Mouse (Mus musculus) CH12.LX (cell line): ENCODE measurements around the gene Zkscan4. TPM values are rescaled to one million over a fixed set of nuclear protein-coding genes. Genes with fewer than 3 reads are reported as not detected.
A peak's percentile ranks its signal among the peaks of the same experiment; 100 is the strongest.

Experiments used
- DNase-seq: peaks from one replicate; pipeline ENCODE4 v3.0.0-alpha.2; 2013; ENCODE audit errors: extremely low read depth
- H3K27ac ChIP-seq: 2 replicates; pipeline ENCODE4 v1.5.1; 2012; ENCODE audit warnings: low read depth, mild to moderate bottlenecking, control low read depth, moderate library complexity; ENCODE audit not compliant: insufficient read depth
- H3K27me3 ChIP-seq: replicated peaks from 2 replicates; pipeline ENCODE3; 2012; ENCODE audit warnings: inconsistent platforms
- H3K36me3 ChIP-seq, 2 experiments: replicated peaks in 1 of 2; 2 replicates each; pipeline versions ENCODE3 to v1.6.1; 2012; ENCODE audit warnings: inconsistent platforms in 1 of 2, low read length in 1 of 2, mild to moderate bottlenecking in 1 of 2, mixed read lengths in 1 of 2, moderate library complexity in 1 of 2; ENCODE audit not compliant: control insufficient read depth in 1 of 2, insufficient read depth in 1 of 2
- H3K4me1 ChIP-seq, 2 experiments: 2 replicates each; pipeline ENCODE4 v1.6.1; 2012; ENCODE audit warnings: inconsistent platforms in 1 of 2, moderate library complexity in 1 of 2; ENCODE audit not compliant: insufficient read depth in 2 of 2, control insufficient read depth in 1 of 2
- H3K4me2 ChIP-seq: 2 replicates; pipeline ENCODE4 v1.6.1; 2012; ENCODE audit warnings: low read depth, mild to moderate bottlenecking, control low read depth; ENCODE audit not compliant: poor library complexity, insufficient read depth, severe bottlenecking
- H3K4me3 ChIP-seq, 3 experiments: fragments of 150-350 bp in 1 of 3; sonication (generic) in 1 of 3; replicated peaks in 1 of 3; 2 replicates each; pipeline versions ENCODE3 to v1.5.1; 2011 to 2012; ENCODE audit warnings: low read depth in 2 of 3, low read length in 2 of 3, mild to moderate bottlenecking in 2 of 3, moderate library complexity in 2 of 3, control low read depth in 1 of 3, improper control_type of control experiment in 1 of 3, inconsistent platforms in 1 of 3, mixed read lengths in 1 of 3; ENCODE audit not compliant: poor library complexity in 1 of 3
- H3K79me2 ChIP-seq: replicated peaks from 2 replicates; pipeline ENCODE4 v1.6.1; 2012; ENCODE audit warnings: mild to moderate bottlenecking, moderate library complexity; ENCODE audit not compliant: control insufficient read depth, poor library complexity, insufficient read depth, severe bottlenecking; ENCODE audit errors: extremely low read depth
- H3K9ac ChIP-seq: 2 replicates; pipeline ENCODE4 v1.6.1; 2012; ENCODE audit warnings: low read depth, mild to moderate bottlenecking, control low read depth, moderate library complexity; ENCODE audit not compliant: insufficient read depth
- H3K9me3 ChIP-seq: replicated peaks from 2 replicates; pipeline ENCODE3; 2012; ENCODE audit warnings: low read length, inconsistent platforms, mixed read lengths
- BHLHE40 ChIP-seq: IDR thresholded peaks from 2 replicates; pipeline ENCODE4 v1.6.1; 2011; ENCODE audit warnings: mild to moderate bottlenecking, low read depth, low read length, improper control_type of control experiment
- E2F4 ChIP-seq: IDR thresholded peaks from 2 replicates; pipeline ENCODE4 v1.6.1; 2011; ENCODE audit warnings: low read depth, low read length, improper control_type of control experiment; ENCODE audit not compliant: insufficient replicate concordance
- ELF1 ChIP-seq: IDR thresholded peaks from 2 replicates; pipeline ENCODE4 v1.6.1; 2014; ENCODE audit warnings: low read depth, mild to moderate bottlenecking, inconsistent platforms, low read length, improper control_type of control experiment
- EP300 ChIP-seq: IDR thresholded peaks from 2 replicates; pipeline ENCODE4 v1.6.1; 2011; ENCODE audit warnings: low read length, improper control_type of control experiment
- ETS1 ChIP-seq: conservative IDR thresholded peaks from 2 replicates; pipeline ENCODE4 v1.6.1; 2012; ENCODE audit warnings: low read depth, mild to moderate bottlenecking, inconsistent platforms, low read length, improper control_type of control experiment, moderate library complexity
- GABPA ChIP-seq: IDR thresholded peaks from 2 replicates; pipeline ENCODE4 v1.6.1; 2012; ENCODE audit warnings: low read depth, low read length, improper control_type of control experiment, inconsistent platforms; ENCODE audit not compliant: insufficient replicate concordance
- HCFC1 ChIP-seq: IDR thresholded peaks from 2 replicates; pipeline ENCODE4 v1.6.1; 2012; ENCODE audit warnings: low read depth, mild to moderate bottlenecking, inconsistent platforms, low read length, improper control_type of control experiment
- IRF4 ChIP-seq: IDR thresholded peaks from 2 replicates; pipeline ENCODE4 v1.6.1; 2014; ENCODE audit warnings: low read depth, mild to moderate bottlenecking, inconsistent platforms, low read length, improper control_type of control experiment
- JUN ChIP-seq: IDR thresholded peaks from 2 replicates; pipeline ENCODE4 v1.6.1; 2011; ENCODE audit warnings: low read depth, mild to moderate bottlenecking, low read length, improper control_type of control experiment, moderate library complexity; ENCODE audit not compliant: insufficient read depth
- JUND ChIP-seq: conservative IDR thresholded peaks from 2 replicates; pipeline ENCODE4 v1.6.1; 2011; ENCODE audit warnings: low read depth, low read length, improper control_type of control experiment
- KAT2A ChIP-seq: IDR thresholded peaks from 2 replicates; pipeline ENCODE4 v1.6.1; 2012; ENCODE audit warnings: low read length, improper control_type of control experiment, inconsistent platforms; ENCODE audit not compliant: insufficient replicate concordance
- MAFK ChIP-seq: IDR thresholded peaks from 2 replicates; pipeline ENCODE4 v1.6.1; 2011; ENCODE audit warnings: low read length, improper control_type of control experiment; ENCODE audit not compliant: insufficient replicate concordance
- MAZ ChIP-seq: IDR thresholded peaks from 2 replicates; pipeline ENCODE4 v1.6.1; 2012; ENCODE audit warnings: low read depth, mild to moderate bottlenecking, inconsistent platforms, low read length, improper control_type of control experiment, moderate library complexity
- MXI1 ChIP-seq: IDR thresholded peaks from 2 replicates; pipeline ENCODE4 v1.6.1; 2011; ENCODE audit warnings: mild to moderate bottlenecking, low read depth, low read length, improper control_type of control experiment
- MYC ChIP-seq: IDR thresholded peaks from 2 replicates; pipeline ENCODE4 v1.6.1; 2011; ENCODE audit warnings: low read depth, mild to moderate bottlenecking, improper control_type of control experiment, low read length
- NELFE ChIP-seq: IDR thresholded peaks from 2 replicates; pipeline ENCODE4 v1.6.1; 2011; ENCODE audit warnings: low read depth, low read length, improper control_type of control experiment
- NRF1 ChIP-seq: IDR thresholded peaks from 2 replicates; pipeline ENCODE4 v1.6.1; 2014; ENCODE audit warnings: low read depth, mild to moderate bottlenecking, inconsistent platforms, low read length, improper control_type of control experiment, moderate library complexity
- PAX5 ChIP-seq: IDR thresholded peaks from 2 replicates; pipeline ENCODE4 v1.6.1; 2012; ENCODE audit warnings: low read length, inconsistent platforms, mixed read lengths
- POLR2AphosphoS2 ChIP-seq: IDR thresholded peaks from 2 replicates; pipeline ENCODE4 v1.6.1; 2011; ENCODE audit warnings: low read depth, low read length, improper control_type of control experiment
- RAD21 ChIP-seq: IDR thresholded peaks from 2 replicates; pipeline ENCODE4 v1.6.1; 2011; ENCODE audit warnings: low read depth, mild to moderate bottlenecking, low read length, improper control_type of control experiment, moderate library complexity
- RCOR1 ChIP-seq: conservative IDR thresholded peaks from 2 replicates; pipeline ENCODE4 v1.6.1; 2012; ENCODE audit warnings: low read depth, mild to moderate bottlenecking, inconsistent platforms, low read length, improper control_type of control experiment
- SIN3A ChIP-seq: IDR thresholded peaks from 2 replicates; pipeline ENCODE4 v1.6.1; 2012; ENCODE audit warnings: low read length, improper control_type of control experiment, inconsistent platforms
- SMC3 ChIP-seq: IDR thresholded peaks from 2 replicates; pipeline ENCODE4 v1.6.1; 2011; ENCODE audit warnings: low read depth, low read length, improper control_type of control experiment
- TBP ChIP-seq: conservative IDR thresholded peaks from 2 replicates; pipeline ENCODE4 v1.6.1; 2011; ENCODE audit warnings: low read depth, low read length, improper control_type of control experiment
- TCF12 ChIP-seq: IDR thresholded peaks from 2 replicates; pipeline ENCODE4 v1.6.1; 2014; ENCODE audit warnings: low read depth, mild to moderate bottlenecking, inconsistent platforms, low read length, improper control_type of control experiment
- UBTF ChIP-seq: IDR thresholded peaks from 2 replicates; pipeline ENCODE4 v1.6.1; 2012; ENCODE audit warnings: low read depth, mild to moderate bottlenecking, inconsistent platforms, low read length, improper control_type of control experiment, moderate library complexity
- USF1 ChIP-seq: IDR thresholded peaks from 2 replicates; pipeline ENCODE4 v1.6.1; 2014; ENCODE audit warnings: low read depth, mild to moderate bottlenecking, inconsistent platforms, low read length, improper control_type of control experiment
- ZKSCAN1 ChIP-seq: IDR thresholded peaks from 2 replicates; pipeline ENCODE4 v1.6.1; 2012; ENCODE audit warnings: low read depth, inconsistent platforms, low read length, improper control_type of control experiment, borderline replicate concordance
- ZMIZ1 ChIP-seq: IDR thresholded peaks from 2 replicates; pipeline ENCODE4 v1.6.1; 2012; ENCODE audit warnings: low read depth, mild to moderate bottlenecking, inconsistent platforms, low read length, improper control_type of control experiment
- ZNF384 ChIP-seq: IDR thresholded peaks from 2 replicates; pipeline ENCODE4 v1.6.1; 2012; ENCODE audit warnings: low read depth, low read length, improper control_type of control experiment, inconsistent platforms
- dilution Hi-C: fragments of 300-500 bp; cut with MboI; formaldehyde crosslinking; loops from 2 replicates; pipeline ENCODE4 v1.14.3; 2020; ENCODE audit warnings: low sequenced_read_pairs; ENCODE audit not compliant: extremely low pct_unique_long_range_greater_than_20kb, extremely low pct_ligation_motif_present
- in situ Hi-C: fragments of 300-500 bp; cut with MboI; formaldehyde crosslinking; loops from 3 replicates; pipeline ENCODE4 v1.14.3; 2019; ENCODE audit warnings: low sequenced_read_pairs, low pct_ligation_motif_present, low pct_unique_long_range_greater_than_20kb, mixed read lengths
- polyA plus RNA-seq: library from polyadenylated mRNA; unstranded; fragments of >175 nt; gene quantifications from 2 replicates; pipeline ENCODE4 v1.2.1, GENCODE M21; 2012; ENCODE audit warnings: low read depth; ENCODE audit not compliant: insufficient read length
- total RNA-seq, 2 experiments: library from RNA; depleted of rRNA; stranded (reverse); fragments of 300-350 nt in 1 of 2; fragments of >200 nt in 1 of 2; gene quantifications; 2 replicates each; pipeline ENCODE4 v1.2.3; 2012 to 2014

Gene Zkscan4
- total and polyA plus RNA-seq, 3 experiments, result not detected

DNA sequence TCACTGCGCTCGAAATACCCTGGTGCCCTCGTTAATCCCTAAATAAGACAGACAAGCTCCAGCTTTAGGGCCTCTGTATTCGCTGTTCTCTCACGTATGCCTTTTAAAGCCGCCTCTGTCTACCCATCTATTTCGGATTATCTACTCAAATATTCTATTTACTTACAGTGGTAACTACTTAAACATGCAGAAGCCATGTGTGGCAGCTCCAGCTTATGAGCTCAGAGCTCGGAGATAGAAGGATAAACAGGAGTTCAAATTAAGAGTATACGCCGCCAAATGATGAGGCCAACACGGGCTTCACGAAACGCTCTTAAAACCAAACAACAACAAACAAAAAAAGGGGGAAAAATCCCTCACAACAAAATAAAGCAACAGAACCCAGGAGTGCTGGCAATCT, 25.7 kb upstream of the Zkscan4 start:
- dilution Hi-C loops (no loop called here), in situ Hi-C loops (loop anchor here (10.0 kb wide), 1 partner anchor 48 kb away; the partner anchor contains the start of gene Zkscan3)
- TF ChIP-seq USF1 (no peak), JUND (no peak), RCOR1 (no peak), TCF12 (no peak), TBP (no peak), ETS1 (no peak), ZMIZ1 (no peak), MAFK (no peak), BHLHE40 (no peak), ELF1 (no peak), MXI1 (no peak), NRF1 (no peak), UBTF (no peak), E2F4 (no peak), KAT2A (no peak)
- H3K4me2 ChIP-seq, result peak overlapping the region; percentile 96
- no peaks in the 10 kb centered on the region for H3K9me3 ChIP-seq
- H3K4me3 ChIP-seq, result peak overlapping the region; percentile 83 to 97 (median 94)
- peaks cover 0 to 23% of the 10 kb centered on the region in 2 experiments; a peak in 2 of 4 replicates for H3K4me1 ChIP-seq
- H3K27ac ChIP-seq, result no peak overlapping the region
- no peaks in the 10 kb centered on the region for H3K27me3 ChIP-seq
- peaks cover 9 to 33% of the 10 kb centered on the region in 2 experiments for H3K36me3 ChIP-seq
- no peak for DNase-seq
- H3K79me2 ChIP-seq, result peaks cover 31% of the 10 kb centered on the region
- peak overlapping the region; percentile 80 for H3K9ac ChIP-seq

DNA sequence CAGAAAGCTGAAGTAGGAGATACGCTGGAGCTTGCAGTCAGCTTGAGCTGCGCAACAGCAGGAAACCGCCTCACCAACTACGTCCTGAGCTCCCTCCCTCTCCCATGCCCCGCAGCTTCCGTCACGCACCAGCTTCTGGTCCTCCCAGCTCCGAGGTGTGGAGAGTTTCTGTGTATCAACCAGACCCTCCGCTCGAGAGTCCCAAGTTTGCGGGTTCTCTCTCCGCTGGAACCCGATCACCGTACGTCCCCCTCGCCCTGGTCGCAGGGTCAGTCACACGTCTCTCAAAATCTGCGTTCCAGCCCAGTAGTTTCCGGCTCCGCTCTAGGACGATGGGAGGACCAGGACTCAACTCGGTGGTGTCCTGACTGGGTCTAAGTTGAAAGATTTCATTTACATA, 25.3 kb upstream of the Zkscan4 start, which contains the start of gene Zscan26:
TSS of gene Zscan26 (minus strand) at position 282 of the 400 bp plus-strand sequence.
- DNase-seq, result peak; percentile 89
- Histone ChIP-seq H3K4me2 (peak within 1 kb of the TSS; percentile 96), H3K36me3 (peaks cover 5 to 29% of the 10 kb centered on the region in 2 experiments), H3K9ac (peak within 1 kb of the TSS; percentile 80), H3K4me1 (peaks cover 0 to 20% of the 10 kb centered on the region in 2 experiments; a peak in 2 of 4 replicates), H3K27ac (peak within 1 kb of the TSS; percentile 25; the same call in 1 of the 2 replicates), H3K9me3 (no peaks in the 10 kb centered on the region), H3K4me3 (peak within 1 kb of the TSS; percentile 83 to 97 (median 94)), H3K79me2 (peaks cover 31% of the 10 kb centered on the region), H3K27me3 (no peaks in the 10 kb centered on the region)
- in situ Hi-C loops, result loop anchor here (10.0 kb wide), 1 partner anchor 49 kb away; the partner anchor contains the start of gene Zkscan3
- dilution Hi-C loops, result no loop called here
- TF ChIP-seq ZKSCAN1, result no peak
- no peak for TF ChIP-seq RCOR1
- no peak for TF ChIP-seq MAZ
- TF ChIP-seq EP300, result no peak
- no peak for TF ChIP-seq JUN
- TF ChIP-seq JUND, result no peak
- TF ChIP-seq MYC, result peak; percentile 60; the same call in 1 of the 2 replicates
- peak; percentile 89 for TF ChIP-seq NELFE
- no peak for TF ChIP-seq ZNF384
- peak; percentile 28; the same call in 1 of the 2 replicates for TF ChIP-seq MXI1
- no peak for TF ChIP-seq RAD21
- no peak for TF ChIP-seq E2F4
- TF ChIP-seq NRF1, result peak; percentile 58
- peak; percentile 84 for TF ChIP-seq HCFC1
- TF ChIP-seq PAX5, result no peak
- TF ChIP-seq ELF1, result peak; percentile 68
- TF ChIP-seq GABPA, result peak; percentile 39; the same call in 1 of the 2 replicates
- peak; percentile 70; the same call in 1 of the 2 replicates for TF ChIP-seq KAT2A
- TF ChIP-seq TBP, result peak; percentile 83
- TF ChIP-seq POLR2AphosphoS2, result 0 out of 2 replicates have a peak, but pooled peaks have one; percentile 59
- no peak for TF ChIP-seq ETS1
- no peak for TF ChIP-seq SMC3
- TF ChIP-seq SIN3A, result peak; percentile 85
- TF ChIP-seq IRF4, result peak; percentile 44; the same call in 1 of the 2 replicates
